Mouse (Mus musculus) thymus, postnatal 10 days (tissue): ENCODE results near the gene Ankrd23.
A peak's percentile ranks its signal among the peaks of the same experiment; 100 is the strongest.

ENCODE experiments used
- DNase-seq, 2 experiments: peaks; one replicate each; pipeline ENCODE4 v3.0.0; 2021; ENCODE audit warnings: low spot score in 2 of 2

Gene Ankrd23

DNA sequence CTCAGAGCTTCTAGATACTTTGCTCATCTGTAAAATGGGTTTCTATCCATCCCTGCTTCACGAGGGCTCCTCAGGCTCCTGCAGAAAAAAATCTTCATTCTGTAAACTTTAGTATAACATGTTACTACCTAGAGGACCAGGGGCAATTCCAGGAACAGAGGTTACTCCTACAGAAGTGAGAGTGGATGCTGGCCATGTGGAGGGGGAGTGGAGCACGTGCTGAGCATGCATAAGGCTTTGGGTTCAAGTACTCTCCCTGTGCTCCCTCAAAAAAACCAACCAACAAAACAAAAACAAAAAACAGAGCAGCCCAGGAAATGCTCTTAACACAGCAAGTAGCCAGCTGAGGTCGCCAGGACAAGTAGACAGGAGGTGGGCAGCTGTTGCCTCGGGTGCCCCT lies 26.9 kb upstream of the Ankrd23 start:
- DNase-seq = no peak

DNA sequence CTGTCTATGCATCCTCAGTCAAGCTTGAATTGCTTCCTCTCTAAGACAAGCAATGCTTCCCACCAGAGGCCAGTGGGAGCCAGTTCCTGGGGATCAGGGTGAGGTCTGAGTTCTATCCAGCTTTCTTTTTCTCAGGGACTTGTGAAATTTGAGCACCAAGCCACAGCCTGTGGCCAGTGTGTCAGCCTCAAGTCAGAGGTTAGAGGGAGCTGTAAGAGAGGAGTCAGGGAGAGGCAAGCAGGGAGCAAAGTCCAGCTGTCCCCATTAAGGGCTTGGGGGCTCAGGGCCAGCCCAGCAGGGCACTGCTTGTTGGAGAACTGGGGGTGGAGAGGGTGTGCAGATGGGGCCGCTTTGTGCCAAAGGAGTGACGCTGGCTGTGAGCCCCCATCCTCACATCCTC lies 26.5 kb upstream of the Ankrd23 start:
- no peak for DNase-seq

DNA sequence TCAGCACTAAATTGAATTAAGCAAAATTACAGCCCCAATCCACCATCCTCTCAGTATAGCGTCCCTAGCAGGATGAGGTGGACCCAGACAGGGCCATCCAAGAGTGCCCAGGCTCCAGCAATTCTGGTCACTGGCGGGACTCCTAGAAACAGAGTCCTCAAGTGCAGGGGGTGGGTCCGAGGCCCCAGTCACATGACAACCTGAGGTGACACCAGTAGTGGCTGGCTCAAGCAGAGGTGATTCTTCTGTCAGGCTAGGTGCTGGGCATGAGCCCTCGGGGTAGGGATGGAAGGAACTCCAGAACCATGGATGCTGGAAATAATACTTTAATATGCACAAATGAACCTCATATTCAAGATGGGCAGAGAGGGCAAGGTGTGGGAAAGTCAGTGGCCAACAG lies 25.7 kb upstream of the Ankrd23 start:
- DNase-seq = no peak

DNA sequence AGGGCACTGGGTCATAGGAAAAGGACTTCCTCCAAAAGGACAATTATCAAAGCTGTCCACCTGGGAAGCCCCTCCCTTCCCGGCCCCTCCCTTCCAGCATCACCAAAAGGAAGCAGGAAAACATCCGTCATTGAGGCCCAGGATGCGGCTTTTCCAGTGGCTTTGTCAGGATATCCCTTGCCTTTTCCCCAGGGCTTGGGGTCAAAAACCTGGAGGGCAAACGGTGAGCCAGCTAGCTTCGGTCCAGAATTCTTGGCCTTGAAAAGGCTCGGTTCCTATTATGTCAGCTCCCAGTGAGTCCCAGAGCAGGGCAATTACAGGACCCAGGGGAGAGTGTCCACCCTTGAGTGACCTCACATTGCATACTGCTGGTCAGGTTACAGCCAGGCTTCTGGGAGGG lies 24.2 kb upstream of the Ankrd23 start:
- DNase-seq = no peak

DNA sequence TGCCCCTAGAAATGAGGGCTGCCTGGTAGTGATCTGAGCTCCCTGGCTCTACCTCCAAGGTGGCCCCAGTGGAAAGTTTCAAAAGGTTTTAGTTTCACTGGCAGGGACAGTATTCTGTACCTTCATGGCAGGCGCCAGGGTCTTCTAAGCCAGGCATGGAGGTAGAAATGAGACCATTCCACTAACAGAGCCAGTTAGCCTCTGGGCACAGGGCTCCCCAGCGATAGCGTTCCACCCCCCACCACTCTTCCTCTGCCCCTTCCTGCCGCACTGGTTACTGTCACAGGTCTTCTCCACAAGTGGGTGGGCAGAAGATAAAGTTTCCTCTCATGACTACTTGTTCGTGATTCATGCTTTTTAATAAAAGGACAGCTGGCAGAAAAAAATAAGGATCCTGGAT lies 23.2 kb upstream of the Ankrd23 start:
- DNase-seq = no peak

DNA sequence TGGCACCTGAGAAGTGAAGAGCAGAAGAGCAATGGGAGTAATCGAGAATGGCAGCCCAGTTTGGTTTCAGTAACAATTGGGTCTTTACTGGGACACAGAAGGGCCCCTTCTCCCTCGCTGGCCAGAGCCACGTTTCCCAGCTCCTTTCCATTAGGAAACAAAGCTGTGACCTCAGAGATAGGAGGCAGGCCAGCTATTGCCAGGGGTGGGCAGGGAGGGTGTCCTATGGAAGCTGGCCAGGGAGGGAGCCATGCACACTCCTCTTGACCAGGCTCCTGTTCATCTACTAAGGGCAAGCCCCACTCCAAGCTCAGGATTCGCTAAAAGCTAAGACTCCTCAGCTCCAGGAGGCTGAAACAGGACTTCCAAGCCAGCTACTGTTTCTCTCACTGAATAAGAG lies 22.6 kb upstream of the Ankrd23 start:
- DNase-seq = no peak

DNA sequence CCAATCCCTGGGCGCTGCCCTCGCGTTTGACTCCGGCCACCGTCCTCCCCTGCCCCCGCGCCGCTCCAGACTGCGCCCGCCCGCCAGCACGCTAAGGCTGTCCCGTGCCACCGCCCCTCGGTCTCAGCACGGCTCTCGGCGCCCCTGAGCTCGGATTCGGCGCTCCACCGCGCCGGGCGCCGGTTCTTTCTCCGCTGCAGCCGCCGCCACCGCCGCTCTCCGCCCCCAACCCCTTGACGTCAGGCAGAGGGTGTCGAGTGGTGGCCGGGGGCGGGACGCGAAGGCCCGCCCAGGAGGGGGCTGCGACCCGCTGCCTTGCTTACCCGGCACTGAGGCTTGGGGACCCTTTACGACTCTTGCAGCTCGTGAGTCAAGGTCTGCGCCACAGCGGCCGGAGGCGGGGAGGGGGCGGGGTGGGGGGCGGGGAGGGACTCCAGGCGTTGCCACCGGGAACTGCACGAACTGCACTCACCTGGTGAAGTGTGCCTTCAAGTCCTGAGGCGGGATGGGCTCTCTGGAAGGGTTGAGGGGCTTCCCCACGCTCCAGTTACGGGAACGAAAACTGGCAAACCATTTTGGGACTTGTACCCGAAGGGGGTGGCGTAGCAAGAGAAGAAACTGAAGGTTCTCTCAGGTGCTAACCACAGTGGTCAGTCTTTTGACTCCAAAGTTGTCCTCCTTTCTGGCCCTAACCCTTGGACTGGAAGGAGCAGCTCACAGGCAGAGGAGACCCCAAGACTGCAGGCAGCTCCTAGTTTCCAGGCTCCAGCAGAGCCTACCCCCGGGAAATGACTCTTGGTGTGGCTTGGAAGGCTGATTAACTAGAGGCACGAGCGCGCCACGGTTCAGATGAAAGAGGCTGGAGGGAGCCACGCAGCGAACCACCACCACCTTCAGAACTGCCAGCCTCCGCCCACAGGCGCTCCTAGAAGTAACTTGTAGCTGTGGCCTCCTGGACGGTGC lies 21.6 kb upstream of the Ankrd23 start, which contains the start of gene Sema4c:
Gene Sema4c, minus strand, starts transcription at position 319 of the 963 bp plus-strand sequence.
- peak; percentile 38 to 61 for DNase-seq

DNA sequence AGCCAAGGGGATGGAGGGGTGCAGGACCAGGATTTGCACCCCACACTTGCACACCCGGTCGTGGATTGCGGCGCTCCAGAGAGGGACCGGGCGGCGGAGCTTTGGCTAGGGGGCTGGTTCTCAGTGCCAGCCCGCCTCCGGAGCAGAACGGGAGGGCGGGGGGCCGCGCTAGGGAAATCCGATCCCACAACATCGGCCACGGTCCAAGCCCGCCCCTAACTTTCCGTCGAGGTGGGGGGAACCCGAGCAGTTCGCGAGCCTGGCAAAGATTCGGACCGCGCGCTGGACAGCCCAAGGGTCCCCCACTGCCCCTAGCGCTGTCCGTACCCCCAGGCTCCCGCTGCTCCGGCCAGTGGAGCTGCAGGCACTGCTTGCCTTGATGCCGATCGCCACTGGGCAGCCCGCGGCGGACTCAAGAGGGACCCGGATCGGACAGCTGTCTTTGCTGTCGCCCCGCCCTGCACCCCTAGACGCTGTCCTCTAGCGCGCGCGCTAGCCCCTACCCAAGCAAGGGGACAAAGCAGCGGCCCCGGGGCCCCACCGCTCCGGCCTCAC lies 20.9 kb upstream of the Ankrd23 start:
- peak in 1 of 2 experiments; percentile 31 for DNase-seq

DNA sequence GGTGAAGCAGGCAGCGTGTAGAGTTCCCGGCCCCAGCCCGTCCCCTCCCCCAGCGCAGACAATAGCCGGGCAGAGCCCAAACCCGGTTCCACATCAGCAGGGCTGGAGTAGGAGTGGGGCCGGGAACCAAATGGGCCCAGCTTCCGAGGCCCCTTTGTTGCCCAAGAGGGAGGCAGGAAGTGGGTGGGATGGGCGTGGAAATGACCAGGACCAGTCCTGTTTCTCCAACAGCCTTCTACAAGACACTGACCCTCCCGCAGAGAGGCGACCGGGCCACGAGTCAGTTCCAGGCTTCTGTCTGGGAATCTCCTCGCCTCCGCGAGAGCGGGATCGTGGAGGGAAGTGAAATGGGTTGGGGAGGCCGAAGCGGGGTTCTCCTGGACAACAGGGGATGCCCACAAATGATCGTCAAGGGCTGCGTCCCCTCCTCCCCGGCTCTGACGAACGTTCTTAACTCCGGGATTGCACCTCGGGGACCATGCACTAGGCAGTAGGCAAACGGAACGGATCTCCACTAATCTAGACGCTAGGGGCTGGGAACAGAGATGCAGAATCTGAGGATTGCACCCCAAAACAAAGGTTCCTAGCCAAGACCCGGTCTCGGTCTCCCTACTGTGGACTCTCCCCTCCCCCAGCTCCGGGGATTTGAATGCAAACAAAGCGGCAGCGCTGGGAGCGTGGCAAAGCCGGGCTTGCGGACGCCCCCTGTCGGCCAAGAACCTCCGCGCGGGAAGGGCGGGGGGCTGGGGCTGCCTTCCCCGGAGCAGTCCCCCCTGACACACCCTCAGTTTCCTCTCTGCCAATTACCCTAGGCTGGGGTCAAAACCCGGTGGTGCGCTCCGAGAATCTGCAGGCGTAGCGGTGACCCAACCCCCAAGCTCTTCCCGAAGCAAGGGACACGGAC lies 20.1 kb upstream of the Ankrd23 start:
- DNase-seq = peak; percentile 84 to 94

DNA sequence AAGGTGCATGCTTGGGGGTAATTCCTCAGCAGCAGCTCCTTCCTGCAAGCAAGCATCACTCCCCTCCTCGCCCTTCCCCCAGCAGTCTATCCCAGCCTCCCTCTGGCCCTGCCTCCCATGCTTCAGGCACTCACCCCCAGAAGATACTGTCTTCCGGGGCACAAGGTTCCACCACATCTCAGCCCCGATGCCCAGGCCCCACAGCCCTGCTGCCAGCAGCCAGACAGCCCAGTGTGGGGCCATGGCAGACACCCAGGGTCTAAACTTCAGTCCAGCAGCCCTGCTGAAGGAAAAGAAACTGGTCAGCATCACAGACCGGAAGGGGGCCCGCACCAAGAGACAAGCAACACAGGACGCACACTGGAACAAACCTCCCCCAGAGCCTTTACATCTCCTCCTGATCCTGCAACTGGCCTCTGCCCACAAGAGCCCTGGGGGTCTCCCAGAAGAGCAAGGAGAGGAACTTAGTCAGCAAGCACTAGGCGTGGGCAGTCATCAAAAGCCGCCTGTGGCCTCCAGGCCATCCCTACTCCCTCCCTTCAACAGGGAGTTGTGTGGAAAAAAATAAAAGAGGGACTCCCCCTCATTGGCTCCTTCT lies 19.2 kb upstream of the Ankrd23 start:
- DNase-seq = no peak

DNA sequence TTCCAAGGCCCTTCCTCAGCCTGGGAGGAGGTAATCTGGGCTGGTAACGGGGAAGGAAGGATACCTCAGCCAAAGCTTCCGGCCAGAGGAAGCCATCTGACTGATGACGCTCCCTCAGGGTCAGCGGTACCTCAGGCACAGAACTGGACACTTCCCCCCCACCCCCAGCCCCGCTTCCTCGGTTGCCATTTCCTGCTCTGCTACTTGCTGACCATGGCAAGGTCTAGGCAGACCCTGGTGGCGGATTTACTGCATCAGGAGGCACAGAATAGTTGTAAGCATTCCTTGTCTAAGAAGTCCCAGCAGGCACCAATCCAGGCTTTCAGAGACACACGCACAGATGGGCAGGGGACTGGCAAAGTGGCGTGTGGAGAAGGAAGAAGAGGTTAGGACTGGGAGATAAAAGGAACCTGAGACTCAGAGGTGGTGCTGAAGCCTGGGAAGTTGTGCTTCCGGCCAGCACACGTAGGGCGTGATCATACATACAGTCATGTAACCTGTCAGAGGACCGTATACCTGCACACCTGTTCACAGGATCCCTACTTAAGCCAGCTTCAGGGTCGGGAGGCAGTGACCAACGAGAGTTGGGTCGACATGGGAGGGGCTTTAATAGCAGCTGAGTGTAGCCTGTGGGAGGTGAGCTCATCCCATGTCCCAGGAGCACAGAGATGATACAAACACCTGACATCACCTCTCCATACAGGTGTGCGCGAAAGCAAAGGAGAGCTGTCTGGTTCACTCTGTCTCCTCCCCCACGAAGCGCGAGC lies 18.1 kb upstream of the Ankrd23 start:
- DNase-seq = no peak

DNA sequence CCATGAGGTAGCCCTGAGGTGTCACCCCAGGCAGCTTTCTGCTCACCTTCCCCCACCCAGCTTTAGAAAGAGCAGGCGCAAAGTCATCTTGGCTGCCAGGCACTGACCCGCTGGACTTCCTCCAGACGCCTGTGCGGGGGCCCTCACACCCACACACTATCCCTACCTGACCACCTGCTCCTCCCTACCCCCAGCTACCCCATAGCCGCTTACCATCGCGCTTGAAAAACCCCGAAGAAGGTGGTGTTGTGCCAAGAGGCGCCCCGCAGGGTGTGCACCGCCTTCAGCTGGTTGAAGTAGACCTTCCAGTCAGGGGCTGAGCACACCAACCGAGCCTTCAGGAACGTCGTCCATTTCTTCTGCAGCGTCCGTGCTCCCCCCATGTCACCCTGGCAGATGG lies 15.8 kb upstream of the Ankrd23 start:
- DNase-seq = no peak

DNA sequence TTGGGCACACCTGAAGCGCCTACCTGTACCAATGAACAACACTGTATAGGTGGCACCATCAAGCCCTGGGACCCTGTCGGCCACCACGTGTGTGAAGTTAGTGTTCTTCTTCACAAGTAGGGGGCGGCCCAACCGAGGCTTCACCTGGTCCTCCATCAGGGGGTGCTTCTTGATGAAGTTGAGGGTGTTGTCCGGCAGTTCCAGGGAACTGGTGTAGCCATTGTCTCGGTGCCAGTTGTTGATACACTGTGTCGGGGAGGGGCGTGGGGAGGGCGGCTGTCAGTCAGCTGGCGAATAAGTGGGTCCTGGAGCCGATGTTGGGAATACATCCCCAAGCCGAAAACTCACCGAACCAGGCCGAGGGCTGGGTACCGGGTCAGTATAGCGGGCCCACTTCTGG lies 15.2 kb upstream of the Ankrd23 start:
- DNase-seq = no peak

DNA sequence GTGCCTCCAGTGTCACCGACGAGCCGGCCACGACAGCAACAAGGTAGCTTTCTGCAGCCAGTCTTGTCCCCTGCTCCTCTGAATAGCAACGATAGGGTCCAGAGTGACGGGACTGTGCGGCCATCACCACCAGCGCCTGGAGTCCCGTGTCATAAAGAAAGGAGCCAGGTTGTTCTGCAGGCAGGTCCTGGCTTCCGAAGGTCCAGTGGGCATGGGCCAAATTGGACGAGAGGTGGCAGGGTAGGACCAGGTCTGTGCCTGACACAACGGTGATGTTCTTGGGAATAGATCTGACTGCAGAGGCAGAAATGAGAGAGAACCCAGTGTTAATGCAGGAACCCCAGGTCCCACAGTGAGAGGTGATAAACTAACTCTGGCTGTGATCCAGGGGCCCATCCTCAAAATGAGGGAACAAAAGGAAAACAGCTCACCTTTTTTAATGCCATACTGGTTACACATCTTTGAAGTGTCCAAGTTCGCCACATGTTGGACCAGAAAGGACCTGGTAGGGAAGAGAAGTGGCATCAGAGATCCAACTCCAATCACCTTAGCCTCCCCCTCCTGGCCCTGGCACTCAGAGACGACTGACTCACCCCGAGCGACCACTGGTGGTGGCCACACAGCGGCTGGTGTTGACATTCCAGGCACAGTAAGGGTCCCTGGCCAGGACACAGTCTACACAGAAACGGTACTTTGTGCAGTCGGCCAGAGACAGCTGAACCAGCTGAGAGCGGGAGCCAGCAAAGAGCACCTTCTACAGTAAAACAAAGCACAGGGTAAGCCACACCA lies 13.6 kb upstream of the Ankrd23 start:
- no peak for DNase-seq

DNA sequence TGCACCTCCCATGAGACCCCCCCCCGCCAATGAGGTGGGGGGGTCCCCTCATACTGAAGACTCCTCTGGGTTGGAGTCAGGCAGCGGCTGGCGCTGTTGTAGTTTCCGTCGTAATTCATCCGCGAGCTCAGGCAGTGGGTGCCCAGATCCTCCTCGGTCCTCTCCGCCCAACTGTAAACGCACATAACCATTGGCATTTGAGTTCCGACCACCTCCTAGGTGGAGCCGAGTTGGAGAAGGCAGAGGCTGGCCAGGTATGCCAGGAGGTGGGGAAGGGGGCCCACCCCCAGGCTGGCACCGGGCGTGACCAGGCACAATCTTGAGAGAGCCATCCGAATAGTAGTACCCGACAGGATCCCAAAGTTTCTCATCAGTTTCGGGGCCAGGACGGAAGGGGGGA lies 12.8 kb upstream of the Ankrd23 start:
- DNase-seq = no peak

DNA sequence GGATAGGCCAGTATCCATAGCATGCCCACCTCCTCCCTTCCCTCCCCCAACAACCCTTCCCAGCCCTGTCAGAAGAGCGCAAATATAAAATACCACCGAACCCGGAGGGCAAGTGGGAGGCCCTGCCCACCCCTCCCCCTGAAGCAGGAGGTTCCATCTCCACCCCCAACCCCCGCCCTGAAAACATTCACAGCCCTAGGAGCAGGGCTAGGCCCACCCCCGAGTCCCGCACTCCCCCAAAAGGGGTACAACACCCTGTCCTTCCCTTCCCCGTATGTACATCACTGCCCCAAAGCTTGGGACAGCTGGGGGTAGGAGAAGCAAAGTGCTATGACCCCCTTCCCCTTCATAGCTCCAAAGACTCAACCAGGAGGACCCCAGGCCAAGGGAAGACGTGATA lies 12.1 kb upstream of the Ankrd23 start:
- DNase-seq = no peak

DNA sequence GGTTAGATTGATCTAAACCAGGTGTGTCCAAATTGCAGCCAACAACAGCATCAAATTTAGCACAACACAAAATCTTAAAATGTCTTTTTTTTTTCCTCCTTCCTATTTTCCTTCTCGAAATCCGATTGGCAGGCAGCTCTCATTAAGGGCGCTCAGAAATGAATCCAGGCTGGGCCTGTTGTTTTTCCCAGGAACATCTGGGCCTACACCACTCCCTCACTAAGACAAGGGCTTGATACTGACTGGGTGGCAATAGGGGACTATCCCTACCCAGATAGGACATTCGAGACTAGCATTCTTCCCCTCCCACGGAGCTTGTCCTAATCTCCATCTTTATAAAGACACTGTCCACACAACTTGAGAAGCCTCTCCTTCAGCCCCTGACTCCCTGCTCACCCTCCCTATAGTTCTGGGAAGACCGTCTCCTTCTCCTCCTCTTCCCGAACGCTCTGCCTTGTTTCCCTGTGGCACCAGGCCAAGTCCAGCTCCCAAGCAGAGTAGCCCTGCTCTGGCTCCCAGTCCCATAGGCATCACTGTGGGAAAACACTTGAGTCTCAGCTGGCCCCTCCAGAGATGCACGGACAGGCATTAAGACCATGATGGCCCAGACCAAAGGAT lies 11.4 kb upstream of the Ankrd23 start:
- no peak for DNase-seq

DNA sequence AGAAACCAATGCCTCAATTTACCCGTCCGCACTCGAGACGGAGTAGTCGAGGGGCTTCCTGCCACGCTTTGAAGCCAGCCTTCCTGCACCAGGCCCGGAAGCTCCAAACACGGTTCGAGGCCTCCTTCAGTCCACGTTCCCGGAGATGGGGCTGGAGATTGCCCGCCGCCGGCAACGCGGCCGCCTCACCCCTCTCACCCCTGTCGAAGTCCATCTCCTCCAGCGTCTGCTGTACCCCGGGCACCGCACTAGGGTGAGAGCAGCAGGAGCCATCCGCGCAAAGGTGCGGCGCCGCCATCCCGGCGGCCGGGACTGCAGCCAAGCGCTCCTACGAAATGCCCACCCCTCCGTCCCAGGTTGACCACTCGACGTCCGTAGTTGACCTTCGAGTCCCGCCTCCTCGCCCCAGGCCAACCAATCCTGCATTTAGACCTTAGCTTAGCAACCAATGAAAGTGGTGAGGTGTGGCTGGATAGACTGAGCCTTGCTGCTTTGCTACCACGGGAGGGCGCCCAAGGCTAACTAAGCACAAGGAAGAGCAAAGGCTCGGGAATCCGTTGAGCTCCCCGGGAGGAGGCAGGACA lies 10.3 kb upstream of the Ankrd23 start, which contains the start of gene Ankrd39:
Gene Ankrd39, minus strand, starts transcription at position 558 of the 584 bp plus-strand sequence.
- DNase-seq = peak; percentile 96
